Mouse (Mus musculus) left cerebral cortex, postnatal 14 days (tissue): Measurements from ENCODE around the gene Eif2d. TPM values are rescaled to one million over a fixed set of nuclear protein-coding genes. Genes with fewer than 3 reads are reported as not detected.

Experiments
- DNase-seq, 2 experiments: peaks; one replicate each; pipeline ENCODE4 v3.0.0; 2021 to 2022; ENCODE audit warnings: low spot score in 2 of 2, mixed read lengths in 1 of 2
- intact Hi-C: fragments of 180-260 bp; cut with DNase I; formaldehyde crosslinking; loops from one replicate; pipeline ENCODE4 v1.15.1; 2025
- long read RNA-seq, 2 experiments: library from polyadenylated mRNA; stranded (forward); transcript quantifications; one replicate each; pipeline ENCODE4 v2.0.0; 2021
- total RNA-seq, 2 experiments: library from RNA; stranded (reverse); gene quantifications; 2 replicates each; pipeline ENCODE4 v1.2.3; 2021

Gene Eif2d
- 10 to 100 TPM; 35.4 to 39.6 TPM for total RNA-seq
- long read RNA-seq, experiment 1, transcript Eif2d-203 (15 exons, 2,153 nt): minor isoform, 7 of 47 reads
- long read RNA-seq, experiment 1, transcript Eif2d-202 (15 exons, 2,009 nt): major isoform, 29 of 47 reads
- long read RNA-seq, experiment 1, partial matches to known transcripts: 2 of 47 reads
- long read RNA-seq, experiment 1, other reads (novel, unspliced or antisense): 9 of 47 reads
- long read RNA-seq, experiment 2, transcript Eif2d-202 (15 exons, 2,009 nt): major isoform, 18 of 37 reads
- long read RNA-seq, experiment 2, transcript Eif2d-203 (15 exons, 2,153 nt): minor isoform, 5 of 37 reads
- long read RNA-seq, experiment 2, partial matches to known transcripts: 7 of 37 reads
- long read RNA-seq, experiment 2, other reads (novel, unspliced or antisense): 7 of 37 reads

GRCm38 (mm10) chr1:131153018-131153629, at the start of gene Eif2d:
Eif2d (plus strand) TSS chr1:131153181.
- intact Hi-C loops: loop anchor here (2.0 to 5.0 kb wide), 2 partner anchors 14 to 36 kb away; partner anchors contain the start of gene Dyrk3
- DNase-seq: peak; percentile 81 to 88

- intact Hi-C loops: no loop called here
- no peak for DNase-seq
Observed at GRCm38 (mm10) chr1:131103776-131104424, 49.1 kb upstream of the Eif2d start.

GRCm38 (mm10) chr1:131107575-131108308, 45.2 kb upstream of the Eif2d start:
- no peak for DNase-seq
- intact Hi-C loops: no loop called here

- DNase-seq: no peak
- intact Hi-C loops: no loop called here
Observed at GRCm38 (mm10) chr1:131110525-131111106, 42.4 kb upstream of the Eif2d start.

- DNase-seq: no peak
- intact Hi-C loops: no loop called here
Observed at GRCm38 (mm10) chr1:131112576-131112975, 40.4 kb upstream of the Eif2d start.

GRCm38 (mm10) chr1:131115932-131116331, 37.0 kb upstream of the Eif2d start:
- peak; percentile 79 to 81 for DNase-seq
- intact Hi-C loops: loop anchor here (5.0 kb wide), 4 partner anchors 36 to 569 kb away; partner anchors contain the start of genes Eif2d and Rassf5

GRCm38 (mm10) chr1:131116430-131117011, 36.5 kb upstream of the Eif2d start:
- DNase-seq: peak; percentile 75 to 78
- intact Hi-C loops: loop anchor here (5.0 kb wide), 4 partner anchors 36 to 569 kb away; partner anchors contain the start of genes Eif2d and Rassf5

- DNase-seq: no peak
Observed at GRCm38 (mm10) chr1:131118530-131118929, 34.5 kb upstream of the Eif2d start.

GRCm38 (mm10) chr1:131119026-131119425, 34.0 kb upstream of the Eif2d start:
- intact Hi-C loops: loop anchor here (5.0 kb wide), 4 partner anchors 33 to 572 kb away; partner anchors contain the start of genes Eif2d and Rassf5

More at GRCm38 (mm10) chr1:131118530-131118929, 34.5 kb upstream of the Eif2d start:
- intact Hi-C loops: loop anchor here (5.0 kb wide), 4 partner anchors 34 to 571 kb away; partner anchors contain the start of genes Eif2d and Rassf5

GRCm38 (mm10) chr1:131121987-131122386, 31.0 kb upstream of the Eif2d start:
- intact Hi-C loops: no loop called here
- DNase-seq: no peak

More at GRCm38 (mm10) chr1:131119026-131119425, 34.0 kb upstream of the Eif2d start:
- DNase-seq: no peak

- DNase-seq: no peak
- intact Hi-C loops: no loop called here
Observed at GRCm38 (mm10) chr1:131123522-131124265, 29.3 kb upstream of the Eif2d start.

- peak in 1 of 2 experiments; percentile 41 for DNase-seq
- intact Hi-C loops: no loop called here
Observed at GRCm38 (mm10) chr1:131125987-131126744, 26.8 kb upstream of the Eif2d start.

GRCm38 (mm10) chr1:131134231-131134630, 18.8 kb upstream of the Eif2d start:
- intact Hi-C loops: no loop called here
- no peak for DNase-seq

- intact Hi-C loops: no loop called here
- no peak for DNase-seq
Observed at GRCm38 (mm10) chr1:131134942-131135522, 17.9 kb upstream of the Eif2d start.

- no peak for DNase-seq
- intact Hi-C loops: no loop called here
Observed at GRCm38 (mm10) chr1:131135960-131136629, 16.9 kb upstream of the Eif2d start.

GRCm38 (mm10) chr1:131137111-131137510, 15.9 kb upstream of the Eif2d start:
- DNase-seq: peak in 1 of 2 experiments; percentile 53
- intact Hi-C loops: no loop called here
